Mouse (Mus musculus): ENCODE measurements around the gene Ddx24.
"Not testable (repeated sequence)": the region's sequence is repeated elsewhere in the genome, so short reads cannot be mapped to it uniquely, and the experiment has no call there.

The Ddx24 gene

DNA sequence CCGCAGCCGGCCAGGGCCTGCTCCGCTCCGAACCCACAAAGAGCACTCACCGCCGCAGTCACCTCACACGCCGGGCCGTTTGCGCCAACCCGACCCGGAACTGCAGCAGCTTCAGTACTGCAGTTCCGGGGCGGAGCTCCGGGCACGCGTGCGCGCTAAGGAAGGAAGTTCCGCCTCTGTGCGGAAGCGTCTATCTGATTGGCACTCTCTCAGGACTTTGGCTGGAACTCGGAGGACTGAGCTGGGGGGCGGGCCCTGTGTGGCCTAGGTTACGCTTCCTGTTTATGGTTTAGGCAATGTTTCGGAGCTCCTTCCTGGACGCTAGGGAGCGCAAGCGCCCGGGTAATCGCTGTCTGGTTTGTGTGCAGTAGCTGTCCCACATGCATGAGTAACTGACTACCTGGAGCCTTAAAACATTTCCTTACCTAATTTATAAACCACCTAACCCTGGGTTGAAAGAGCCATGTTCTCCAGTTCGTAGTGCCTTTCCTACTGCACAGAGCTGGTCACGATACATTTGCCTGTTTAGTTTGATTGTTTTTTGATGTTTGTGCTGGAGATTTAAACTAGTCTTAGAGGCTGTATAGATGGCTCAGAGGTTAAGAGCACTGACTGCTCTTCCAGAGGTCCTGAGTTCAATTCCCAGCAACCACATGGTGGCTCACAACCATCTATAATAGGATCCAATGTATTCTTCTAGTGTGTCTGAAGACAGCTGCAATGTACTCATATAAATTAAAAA, at the start of gene Ddx24:
TSS of gene Ddx24 (minus strand) at position 102 of the 742 bp plus-strand sequence.
- Histone ChIP-seq H3K27me3 (ENCODE audit: insufficient read depth, low read length) (no peaks in the 10 kb centered on the region), H3K4me1 (replicated peaks; ENCODE audit: low read depth, low read length) (peaks cover 38% of the 10 kb centered on the region)
- TF ChIP-seq CTCF (conservative IDR thresholded peaks at IDR 0.05; ENCODE audit: low read length) (peak; percentile 25), NANOG (IDR thresholded peaks at IDR 0.05; ENCODE audit: borderline replicate concordance, low read length) (no peak)

GRCm38 (mm10) chr12:103474481-103474880, 48.9 kb upstream of the Ddx24 start:
- peaks cover 19% of the 10 kb centered on the region for H3K9me3 ChIP-seq (ENCODE audit: low read length)
- TF ChIP-seq CTCF (conservative IDR thresholded peaks at IDR 0.05; ENCODE audit: low read length) (no peak), POU5F1 (IDR thresholded peaks at IDR 0.05; ENCODE audit: borderline replicate concordance, low read length) (no peak), NANOG (IDR thresholded peaks at IDR 0.05; ENCODE audit: borderline replicate concordance, low read length) (no peak)
- no peaks in the 10 kb centered on the region for H3K36me3 ChIP-seq (ENCODE audit: insufficient read depth, low read length)
- H3K27me3 ChIP-seq (ENCODE audit: insufficient read depth, low read length), result no peaks in the 10 kb centered on the region
- no peaks in the 10 kb centered on the region for H3K4me1 ChIP-seq (replicated peaks; ENCODE audit: low read depth, low read length)
- no peak overlapping the region for H3K4me3 ChIP-seq (replicated peaks; ENCODE audit: low read length)

More for the DNA sequence above, at the start of gene Ddx24:
- Histone ChIP-seq H3K4me3 (replicated peaks; ENCODE audit: low read length) (peak within 1 kb of the TSS; percentile 96), H3K9me3 (ENCODE audit: low read length) (no peaks in the 10 kb centered on the region), H3K36me3 (ENCODE audit: insufficient read depth, low read length) (peaks cover 34% of the 10 kb centered on the region)

DNA sequence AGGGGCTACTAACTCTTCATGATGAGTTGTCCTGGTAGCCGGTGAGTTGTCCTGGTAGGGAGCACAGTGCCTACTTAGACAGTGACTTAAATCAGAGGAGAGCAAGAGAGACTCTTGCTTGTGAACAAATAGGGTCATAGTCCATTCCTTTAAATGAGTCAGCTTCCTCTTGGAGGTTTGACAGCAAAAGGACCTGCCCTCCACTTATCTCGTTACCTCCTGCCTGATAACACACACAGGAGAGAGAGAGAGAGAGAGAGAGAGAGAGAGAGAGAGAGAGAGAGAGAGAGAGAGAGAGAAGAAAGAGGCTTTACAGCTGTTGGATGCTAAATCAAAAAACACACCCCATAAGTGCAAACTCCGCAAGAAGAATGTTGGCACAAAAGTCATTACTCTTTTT, 31.5 kb upstream of the Ddx24 start, which contains the start of gene Ifi27l2b:
TSS of gene Ifi27l2b (minus strand) at position 84 of the 400 bp plus-strand sequence.
- Histone ChIP-seq H3K27me3 (ENCODE audit: insufficient read depth, low read length) (no peaks in the 10 kb centered on the region), H3K9me3 (ENCODE audit: low read length) (no peaks in the 10 kb centered on the region), H3K4me1 (replicated peaks; ENCODE audit: low read depth, low read length) (no peaks in the 10 kb centered on the region), H3K4me3 (replicated peaks; ENCODE audit: low read length) (no peak within 1 kb of the TSS), H3K36me3 (ENCODE audit: insufficient read depth, low read length) (no peaks in the 10 kb centered on the region)
- no peak for TF ChIP-seq POU5F1 (IDR thresholded peaks at IDR 0.05; ENCODE audit: borderline replicate concordance, low read length)
- no peak for TF ChIP-seq CTCF (conservative IDR thresholded peaks at IDR 0.05; ENCODE audit: low read length)
- no peak for TF ChIP-seq NANOG (IDR thresholded peaks at IDR 0.05; ENCODE audit: borderline replicate concordance, low read length)

DNA sequence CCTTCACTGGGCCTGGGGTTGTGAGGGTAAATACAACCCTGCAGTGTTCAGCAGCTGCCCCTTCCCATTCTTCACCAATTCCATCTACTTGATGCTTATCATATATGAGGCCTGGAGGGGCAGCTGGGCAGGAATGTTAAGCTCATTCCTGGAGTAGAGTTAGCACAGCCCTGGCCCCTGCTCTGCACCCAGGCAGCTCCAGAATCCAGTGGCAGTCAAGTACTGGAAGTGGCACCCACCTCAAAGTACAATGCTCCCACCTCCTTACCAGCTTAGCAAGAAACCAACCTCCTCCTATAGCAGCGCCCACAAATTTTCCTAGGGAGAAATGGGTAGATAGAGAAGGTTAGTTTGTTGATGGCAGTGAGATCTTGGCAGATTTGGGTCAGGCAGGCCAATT, 31.1 kb upstream of the Ddx24 start:
- H3K4me3 ChIP-seq (replicated peaks; ENCODE audit: low read length); H3K36me3 ChIP-seq (ENCODE audit: insufficient read depth, low read length); H3K4me1 ChIP-seq (replicated peaks; ENCODE audit: low read depth, low read length); H3K27me3 ChIP-seq (ENCODE audit: insufficient read depth, low read length); H3K9me3 ChIP-seq (ENCODE audit: low read length): not testable (repeated sequence)

DNA sequence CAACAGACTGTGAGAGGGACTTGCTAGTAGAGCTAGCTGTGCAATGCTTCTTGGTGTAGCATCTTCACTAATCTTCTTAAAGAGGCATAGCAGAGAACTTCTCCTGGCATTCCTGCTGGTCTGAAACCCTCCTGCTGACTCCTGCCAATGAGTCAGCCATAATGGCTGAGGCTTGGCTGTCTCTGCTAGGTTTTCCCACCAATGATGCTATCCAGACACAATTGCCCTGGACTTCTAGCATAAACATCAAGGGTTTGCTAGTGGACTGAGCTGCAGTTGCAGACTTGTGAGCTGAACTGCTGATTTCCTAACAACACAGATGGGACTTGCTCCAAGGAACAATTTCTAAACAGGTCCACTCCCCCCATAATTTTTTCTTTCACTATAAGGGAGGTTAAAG, 27.7 kb upstream of the Ddx24 start:
- Histone ChIP-seq H3K4me3 (replicated peaks; ENCODE audit: low read length) (no peak overlapping the region), H3K9me3 (ENCODE audit: low read length) (no peaks in the 10 kb centered on the region), H3K36me3 (ENCODE audit: insufficient read depth, low read length) (no peaks in the 10 kb centered on the region), H3K27me3 (ENCODE audit: insufficient read depth, low read length) (peaks cover 5% of the 10 kb centered on the region; the same call in 1 of the 2 replicates), H3K4me1 (replicated peaks; ENCODE audit: low read depth, low read length) (no peaks in the 10 kb centered on the region)
- TF ChIP-seq CTCF (conservative IDR thresholded peaks at IDR 0.05; ENCODE audit: low read length), result no peak
- no peak for TF ChIP-seq POU5F1 (IDR thresholded peaks at IDR 0.05; ENCODE audit: borderline replicate concordance, low read length)
- no peak for TF ChIP-seq NANOG (IDR thresholded peaks at IDR 0.05; ENCODE audit: borderline replicate concordance, low read length)

DNA sequence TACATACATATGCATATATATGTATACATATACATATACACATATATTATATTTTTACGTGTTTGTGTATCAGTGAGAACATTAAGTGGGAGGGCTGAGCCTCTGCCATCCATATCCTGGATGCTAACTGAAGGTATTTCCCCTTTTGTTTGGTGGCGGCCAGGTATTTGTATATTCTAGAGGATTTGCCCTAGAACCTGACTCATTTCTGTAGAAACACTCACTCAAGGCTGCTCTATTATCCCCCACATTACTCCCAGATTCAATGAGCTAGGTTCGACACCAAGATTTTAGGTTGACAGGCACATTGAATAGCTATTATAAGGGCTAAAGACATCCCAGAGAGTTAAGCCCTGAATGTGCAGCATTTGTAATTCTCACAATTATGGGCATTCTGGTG, 19.4 kb upstream of the Ddx24 start:
- Histone ChIP-seq H3K36me3 (ENCODE audit: insufficient read depth, low read length) (no peaks in the 10 kb centered on the region), H3K9me3 (ENCODE audit: low read length) (no peaks in the 10 kb centered on the region), H3K4me3 (replicated peaks; ENCODE audit: low read length) (no peak overlapping the region), H3K27me3 (ENCODE audit: insufficient read depth, low read length) (no peaks in the 10 kb centered on the region; the same call in 1 of the 2 replicates), H3K4me1 (replicated peaks; ENCODE audit: low read depth, low read length) (no peaks in the 10 kb centered on the region)
- TF ChIP-seq POU5F1 (IDR thresholded peaks at IDR 0.05; ENCODE audit: borderline replicate concordance, low read length) (no peak), NANOG (IDR thresholded peaks at IDR 0.05; ENCODE audit: borderline replicate concordance, low read length) (no peak), CTCF (conservative IDR thresholded peaks at IDR 0.05; ENCODE audit: low read length) (no peak)

DNA sequence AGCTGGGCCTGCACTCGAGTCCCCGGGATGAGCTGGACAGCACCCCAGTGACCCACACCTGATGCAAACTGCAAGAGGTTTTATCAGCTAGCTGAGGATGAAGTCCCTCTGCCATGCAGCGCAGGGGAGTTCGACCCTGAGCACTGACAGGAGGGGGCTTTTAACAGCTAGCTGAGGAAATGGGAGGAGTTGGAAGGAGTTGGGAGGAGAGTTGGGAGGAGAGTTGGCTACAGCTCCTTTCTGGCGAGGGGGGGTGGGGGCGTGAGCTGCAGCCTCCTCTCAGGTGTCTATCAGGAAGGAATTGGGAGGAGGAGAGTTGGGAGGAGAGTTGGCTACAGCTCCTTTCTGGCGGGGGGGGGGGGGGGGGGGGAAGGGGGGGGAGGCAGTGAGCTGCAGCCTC, 18.6 kb upstream of the Ddx24 start:
- H3K27me3 ChIP-seq (ENCODE audit: insufficient read depth, low read length); H3K4me3 ChIP-seq (replicated peaks; ENCODE audit: low read length); H3K36me3 ChIP-seq (ENCODE audit: insufficient read depth, low read length); H3K9me3 ChIP-seq (ENCODE audit: low read length); H3K4me1 ChIP-seq (replicated peaks; ENCODE audit: low read depth, low read length): not testable (repeated sequence)

DNA sequence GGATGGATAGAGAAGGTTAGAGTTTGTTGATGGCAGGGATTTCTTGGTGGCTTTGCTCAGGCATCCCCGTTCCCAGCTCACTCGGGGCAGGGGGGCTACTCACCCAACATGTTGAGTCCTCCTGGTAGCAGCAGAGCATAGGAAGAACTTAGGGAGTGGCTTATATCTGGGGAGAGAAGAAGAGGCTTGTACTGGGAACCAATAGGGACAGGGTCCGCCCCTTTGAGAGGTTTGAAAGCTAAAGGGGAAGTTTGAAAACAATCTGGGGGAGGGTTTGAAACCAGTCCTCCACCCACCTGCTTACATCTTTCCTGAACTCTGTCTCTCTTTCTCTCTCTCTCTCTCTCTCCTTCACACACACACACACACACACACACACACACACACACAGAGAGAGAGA, 17.9 kb upstream of the Ddx24 start, which contains the start of gene Ifi27l2a:
TSS of gene Ifi27l2a (minus strand) at position 157 of the 400 bp plus-strand sequence.
- Histone ChIP-seq H3K4me1 (replicated peaks; ENCODE audit: low read depth, low read length) (no peaks in the 10 kb centered on the region), H3K9me3 (ENCODE audit: low read length) (no peaks in the 10 kb centered on the region), H3K27me3 (ENCODE audit: insufficient read depth, low read length) (no peaks in the 10 kb centered on the region; the same call in 1 of the 2 replicates), H3K36me3 (ENCODE audit: insufficient read depth, low read length) (no peaks in the 10 kb centered on the region), H3K4me3 (replicated peaks; ENCODE audit: low read length) (no peak within 1 kb of the TSS)
- TF ChIP-seq NANOG (IDR thresholded peaks at IDR 0.05; ENCODE audit: borderline replicate concordance, low read length) (no peak), POU5F1 (IDR thresholded peaks at IDR 0.05; ENCODE audit: borderline replicate concordance, low read length) (no peak), CTCF (conservative IDR thresholded peaks at IDR 0.05; ENCODE audit: low read length) (no peak)

GRCm38 (mm10) chr12:103437601-103438000, 12.0 kb upstream of the Ddx24 start:
- no peaks in the 10 kb centered on the region for H3K36me3 ChIP-seq (ENCODE audit: insufficient read depth, low read length)
- H3K27me3 ChIP-seq (ENCODE audit: insufficient read depth, low read length), result no peaks in the 10 kb centered on the region
- TF ChIP-seq NANOG (IDR thresholded peaks at IDR 0.05; ENCODE audit: borderline replicate concordance, low read length) (no peak), CTCF (conservative IDR thresholded peaks at IDR 0.05; ENCODE audit: low read length) (no peak), POU5F1 (IDR thresholded peaks at IDR 0.05; ENCODE audit: borderline replicate concordance, low read length) (no peak)
- H3K4me3 ChIP-seq (replicated peaks; ENCODE audit: low read length), result no peak overlapping the region
- no peaks in the 10 kb centered on the region for H3K4me1 ChIP-seq (replicated peaks; ENCODE audit: low read depth, low read length)
- no peaks in the 10 kb centered on the region for H3K9me3 ChIP-seq (ENCODE audit: low read length)
